8 mouse cellular contexts compared by ENCODE assay signal in genomic region chr7:111029046-111029553, GRCm38 (mm10). TPM values are rescaled to one million over a fixed set of nuclear protein-coding genes. Genes with fewer than 3 reads are reported as not detected.
A peak's percentile ranks its signal among the peaks of the same experiment; 100 is the strongest.
DNase-seq lines count a peak whose midpoint lies in the region; ATAC-seq and TF ChIP-seq lines count a peak whose summit lies in the region.

No protein-coding gene starts in this region.

- no peak for TF ChIP-seq EP300 in ES-Bruce4 (IDR thresholded peaks at IDR 0.05; ENCODE audit: insufficient read depth, low read depth, low read length)
- TF ChIP-seq EP300 in liver, postnatal 0 days (IDR thresholded peaks at IDR 0.05; ENCODE audit: low read depth), result no peak
- no peak for TF ChIP-seq EP300 in stomach, postnatal 0 days (optimal IDR thresholded peaks at IDR 0.05)

- H3K4me3 ChIP-seq in heart, embryonic 11.5 days (ENCODE audit: low read depth, low read length), result peak overlapping the region; percentile 92
- H3K4me3 ChIP-seq in ES-Bruce4 (ENCODE audit: low read depth, low read length), result peak overlapping the region; percentile 94
- peak overlapping the region; percentile 57 for H3K4me3 ChIP-seq in forebrain, embryonic 16.5 days (replicated peaks; ENCODE audit: low read length)
- peak overlapping the region; percentile 96 for H3K4me3 ChIP-seq in liver, postnatal 0 days (ENCODE audit: low read depth, low read length)
- H3K4me3 ChIP-seq in stomach, postnatal 0 days (ENCODE audit: low read depth, low read length), result peak overlapping the region; percentile 83

- TF ChIP-seq POLR2A in ES-Bruce4 (IDR thresholded peaks at IDR 0.05; ENCODE audit: insufficient read depth, low read length), result no peak

- ATAC-seq in heart, embryonic 11.5 days (replicated peaks; ENCODE audit: insufficient number of reproducible peaks, low FRiP score, low TSS enrichment), result no peak
- ATAC-seq in forebrain, embryonic 16.5 days, result peak; percentile 37
- peak; percentile 33 for ATAC-seq in liver, postnatal 0 days
- peak; percentile 56 for ATAC-seq in stomach, postnatal 0 days (ENCODE audit: low FRiP score, low TSS enrichment)

- peak overlapping the region; percentile 82 for H3K9ac ChIP-seq in heart, embryonic 11.5 days (ENCODE audit: low read depth, low read length)
- peak overlapping the region; percentile 56 for H3K9ac ChIP-seq in ES-Bruce4 (ENCODE audit: low read depth, poor library complexity, severe bottlenecking)
- peak overlapping the region; percentile 74 for H3K9ac ChIP-seq in forebrain, embryonic 16.5 days (replicated peaks; ENCODE audit: low read depth, low read length)
- H3K9ac ChIP-seq in liver, postnatal 0 days (replicated peaks), result peak overlapping the region; percentile 84
- H3K9ac ChIP-seq in stomach, postnatal 0 days (ENCODE audit: low read length), result peak overlapping the region; percentile 84

- no peak for DNase-seq in heart, adult 11 months
- DNase-seq in liver, postnatal 0 days, result no peak
- no peak for DNase-seq in stomach, postnatal 0 days (ENCODE audit: low spot score)
- DNase-seq in cerebellum, adult 11-12 months, result no peak
- no peak for DNase-seq in kidney, postnatal 10 days

- H3K9me3 ChIP-seq in heart, embryonic 11.5 days (replicated peaks; ENCODE audit: control insufficient read depth, low read length), result no peaks in the 10 kb centered on the region
- no peaks in the 10 kb centered on the region for H3K9me3 ChIP-seq in ES-Bruce4 (replicated peaks; ENCODE audit: control insufficient read depth, insufficient read depth, low read length, poor library complexity, severe bottlenecking)
- H3K9me3 ChIP-seq in forebrain, embryonic 16.5 days (ENCODE audit: control insufficient read depth, low read length), result no peaks in the 10 kb centered on the region
- no peaks in the 10 kb centered on the region for H3K9me3 ChIP-seq in liver, postnatal 0 days (ENCODE audit: low read length)
- H3K9me3 ChIP-seq in stomach, postnatal 0 days (ENCODE audit: control insufficient read depth, low read length), result no peaks in the 10 kb centered on the region

- H3K4me2 ChIP-seq in heart, embryonic 11.5 days, result peak overlapping the region; percentile 82
- H3K4me2 ChIP-seq in forebrain, embryonic 16.5 days (ENCODE audit: low read length), result peak overlapping the region; percentile 91
- H3K4me2 ChIP-seq in liver, postnatal 0 days (ENCODE audit: low read depth, low read length), result peak overlapping the region; percentile 94
- H3K4me2 ChIP-seq in stomach, postnatal 0 days (replicated peaks; ENCODE audit: low read depth), result peak overlapping the region; percentile 80

- H3K27me3 ChIP-seq in heart, embryonic 11.5 days (ENCODE audit: control insufficient read depth, insufficient read depth, low read length), result no peaks in the 10 kb centered on the region
- no peaks in the 10 kb centered on the region for H3K27me3 ChIP-seq in ES-Bruce4 (ENCODE audit: control insufficient read depth, insufficient read depth, low read length, poor library complexity, severe bottlenecking)
- H3K27me3 ChIP-seq in forebrain, embryonic 16.5 days (replicated peaks; ENCODE audit: control insufficient read depth, insufficient read depth, low read length), result no peaks in the 10 kb centered on the region
- no peaks in the 10 kb centered on the region for H3K27me3 ChIP-seq in liver, postnatal 0 days (ENCODE audit: insufficient read depth, low read length)
- H3K27me3 ChIP-seq in stomach, postnatal 0 days (ENCODE audit: control insufficient read depth, insufficient read depth, low read length), result no peaks in the 10 kb centered on the region

- WGBS in heart, embryonic 11.5 days (ENCODE audit: insufficient replicate concordance), result 0% methylated on average over 29 of the region's 29 CpGs
- under 1% methylated on average over 29 of the region's 29 CpGs for WGBS in forebrain, embryonic 16.5 days
- under 1% methylated on average over 29 of the region's 29 CpGs for WGBS in liver, postnatal 0 days (ENCODE audit: insufficient replicate concordance)
- 0% methylated on average over 25 of the region's 29 CpGs for WGBS in stomach, postnatal 0 days

- no peak for TF ChIP-seq CTCF in ES-Bruce4 (IDR thresholded peaks at IDR 0.05; ENCODE audit: low read depth, low read length)
- no peak for TF ChIP-seq CTCF in liver, postnatal 0 days (IDR thresholded peaks at IDR 0.05; ENCODE audit: low read depth)
- TF ChIP-seq CTCF in stomach, postnatal 0 days (IDR thresholded peaks at IDR 0.05; ENCODE audit: low read depth), result no peak

- peaks cover 7% of the 10 kb centered on the region for H3K4me1 ChIP-seq in heart, embryonic 11.5 days (ENCODE audit: control insufficient read depth, insufficient read depth, low read length)
- peaks cover under 1% of the 10 kb centered on the region for H3K4me1 ChIP-seq in ES-Bruce4 (ENCODE audit: control insufficient read depth, insufficient read depth, low read length)
- H3K4me1 ChIP-seq in forebrain, embryonic 16.5 days (replicated peaks; ENCODE audit: control insufficient read depth, insufficient read depth, low read length), result peaks cover 18% of the 10 kb centered on the region
- peaks cover 23% of the 10 kb centered on the region for H3K4me1 ChIP-seq in liver, postnatal 0 days (ENCODE audit: insufficient read depth)
- H3K4me1 ChIP-seq in stomach, postnatal 0 days (replicated peaks; ENCODE audit: control insufficient read depth, insufficient read depth), result no peaks in the 10 kb centered on the region; the same call in 1 of the 2 replicates

- H3K36me3 ChIP-seq in heart, embryonic 11.5 days (ENCODE audit: control insufficient read depth, insufficient read depth, low read length), result peaks cover 7% of the 10 kb centered on the region
- H3K36me3 ChIP-seq in ES-Bruce4 (ENCODE audit: control insufficient read depth, insufficient read depth, low read length, poor library complexity, severe bottlenecking), result peaks cover 9% of the 10 kb centered on the region
- peaks cover 8% of the 10 kb centered on the region for H3K36me3 ChIP-seq in forebrain, embryonic 16.5 days (ENCODE audit: control insufficient read depth, insufficient read depth)
- H3K36me3 ChIP-seq in liver, postnatal 0 days (replicated peaks; ENCODE audit: insufficient read depth, low read length), result peaks cover 20% of the 10 kb centered on the region
- H3K36me3 ChIP-seq in stomach, postnatal 0 days (ENCODE audit: control insufficient read depth, insufficient read depth, low read length), result peaks cover 2% of the 10 kb centered on the region; the same call in 1 of the 2 replicates

- H3K27ac ChIP-seq in heart, embryonic 11.5 days (ENCODE audit: low read depth, low read length), result peak overlapping the region; percentile 96
- no peak overlapping the region for H3K27ac ChIP-seq in ES-Bruce4 (ENCODE audit: insufficient read depth, low read length)
- H3K27ac ChIP-seq in forebrain, embryonic 16.5 days (ENCODE audit: low read length), result peak overlapping the region; percentile 79
- peak overlapping the region; percentile 95 for H3K27ac ChIP-seq in liver, postnatal 0 days (ENCODE audit: low read depth)
- peak overlapping the region; percentile 94 for H3K27ac ChIP-seq in stomach, postnatal 0 days (replicated peaks)

RNA-seq across cellular contexts. Expression of gene Ctr9, which starts 0.3 kb away (rescaled TPM):
- 46.1 and 53.6 TPM in 2 replicates for polyA plus RNA-seq in heart, embryonic 11.5 days (2014; fragmentation: Nextera tagmentation; extraction: Ambion mirVana)
- polyA plus RNA-seq in ES-Bruce4 (2011; ENCODE audit: insufficient read depth, insufficient read length, low read depth, missing spikeins), result 81.6 and 89.0 TPM in 2 replicates
- 87.0 and 93.8 TPM in 2 replicates for polyA plus RNA-seq in forebrain, embryonic 16.5 days (2015; fragmentation: Nextera tagmentation; extraction: Ambion mirVana)
- 15.2 and 16.8 TPM in 2 replicates for polyA plus RNA-seq in liver, postnatal 0 days (2015; fragmentation: Nextera tagmentation; extraction: Ambion mirVana)
- 22.4 and 26.4 TPM in 2 replicates for polyA plus RNA-seq in stomach, postnatal 0 days (2015; fragmentation: Nextera tagmentation; extraction: Ambion mirVana)

RNA-seq across cellular contexts. Expression of gene Mrvi1, which starts 46.8 kb away (rescaled TPM):
- polyA plus RNA-seq in heart, embryonic 11.5 days (2014; fragmentation: Nextera tagmentation; extraction: Ambion mirVana), result 6.6 and 7.4 TPM in 2 replicates
- 0.19 TPM in 1 of 2 replicates, not detected in the other for polyA plus RNA-seq in ES-Bruce4 (2011; ENCODE audit: insufficient read depth, insufficient read length, low read depth, missing spikeins)
- polyA plus RNA-seq in forebrain, embryonic 16.5 days (2015; fragmentation: Nextera tagmentation; extraction: Ambion mirVana), result 0.60 and 1.3 TPM in 2 replicates
- 5.3 and 8.4 TPM in 2 replicates for polyA plus RNA-seq in liver, postnatal 0 days (2015; fragmentation: Nextera tagmentation; extraction: Ambion mirVana)
- polyA plus RNA-seq in stomach, postnatal 0 days (2015; fragmentation: Nextera tagmentation; extraction: Ambion mirVana), result 8.4 and 9.1 TPM in 2 replicates

RNA-seq across cellular contexts. Expression of gene Eif4g2, which starts 53.7 kb away (rescaled TPM):
- polyA plus RNA-seq in heart, embryonic 11.5 days (2014; fragmentation: Nextera tagmentation; extraction: Ambion mirVana), result 884 and 1,030 TPM in 2 replicates
- 1,039 and 1,156 TPM in 2 replicates for polyA plus RNA-seq in ES-Bruce4 (2011; ENCODE audit: insufficient read depth, insufficient read length, low read depth, missing spikeins)
- 1,250 and 1,378 TPM in 2 replicates for polyA plus RNA-seq in forebrain, embryonic 16.5 days (2015; fragmentation: Nextera tagmentation; extraction: Ambion mirVana)
- polyA plus RNA-seq in liver, postnatal 0 days (2015; fragmentation: Nextera tagmentation; extraction: Ambion mirVana), result 182 and 200 TPM in 2 replicates
- 295 and 312 TPM in 2 replicates for polyA plus RNA-seq in stomach, postnatal 0 days (2015; fragmentation: Nextera tagmentation; extraction: Ambion mirVana)
